ENCODE assay signal across 16 mouse cellular contexts in genomic region chr3:84512774-84513515, GRCm38 (mm10).
"Had no signal": no experiment of that assay in that cellular context is flagged by ENCODE, and none has a peak within 500 bp of the region (broad histone marks: within the 10 kb centered on the region; RNA-seq: fewer than 3 reads in every experiment).

No protein-coding gene starts in this region.

- H3K27ac ChIP-seq: kidney, embryonic 15.5 days; left cerebral cortex, adult 2 months; limb, embryonic 15.5 days; liver, embryonic 12.5 days; midbrain, embryonic 13.5 days; neural tube, embryonic 15.5 days; stomach, postnatal 0 days had no signal

- H3K27me3 ChIP-seq: kidney, embryonic 15.5 days; limb, embryonic 15.5 days; liver, embryonic 12.5 days; megakaryocyte, embryonic 14.5 days; midbrain, embryonic 13.5 days; neural tube, embryonic 15.5 days had no signal

- H3K36me3 ChIP-seq: midbrain, embryonic 13.5 days; neural tube, embryonic 15.5 days had no signal

- DNase-seq: kidney, postnatal 14 days; lung, embryonic 14.5 days; lung, postnatal 10 days; lung, postnatal 4 days; right cerebral cortex, adult 18-20 months; right cerebral cortex, postnatal 25 days; thymus, postnatal 14 days had no signal

- H3K4me1 ChIP-seq: limb, embryonic 15.5 days; midbrain, embryonic 13.5 days; neural tube, embryonic 15.5 days had no signal

- H3K9ac ChIP-seq: kidney, embryonic 15.5 days; limb, embryonic 15.5 days; liver, embryonic 12.5 days; lung, embryonic 14.5 days; midbrain, embryonic 13.5 days; neural tube, embryonic 15.5 days had no signal

- H3K4me3 ChIP-seq: kidney, embryonic 15.5 days; left cerebral cortex, adult 2 months; limb, embryonic 15.5 days; liver, embryonic 12.5 days; megakaryocyte, embryonic 14.5 days; midbrain, embryonic 13.5 days; myocyte; neural tube, embryonic 15.5 days had no signal

- H3K9me3 ChIP-seq: kidney, embryonic 15.5 days; limb, embryonic 15.5 days; liver, embryonic 12.5 days; megakaryocyte, embryonic 14.5 days; midbrain, embryonic 13.5 days; neural tube, embryonic 15.5 days had no signal
